In genomic region chr13:28799474-28799873, GRCm38 (mm10) we compare ENCODE assay signal across 21 mouse cellular contexts.
"Had no signal": no experiment of that assay in that cellular context is flagged by ENCODE, and none has a peak within 500 bp of the region (broad histone marks: within the 10 kb centered on the region; RNA-seq: fewer than 3 reads in every experiment).

No protein-coding gene starts in this region.

- ATAC-seq: intestine, embryonic 15.5 days had no signal

- H3K27me3 ChIP-seq: intestine, embryonic 15.5 days; kidney, embryonic 15.5 days; liver, embryonic 13.5 days; neural tube, embryonic 12.5 days; neural tube, embryonic 15.5 days had no signal

- H3K4me3 ChIP-seq: intestine, embryonic 15.5 days; kidney, embryonic 15.5 days; left cerebral cortex, adult 2 months; liver, embryonic 13.5 days; neural tube, embryonic 12.5 days; neural tube, embryonic 15.5 days had no signal

- H3K4me1 ChIP-seq: intestine, embryonic 15.5 days; liver, embryonic 13.5 days had no signal

- H3K36me3 ChIP-seq: intestine, embryonic 15.5 days; kidney, embryonic 15.5 days; liver, embryonic 13.5 days; neural tube, embryonic 12.5 days; neural tube, embryonic 15.5 days had no signal

- H3K9ac ChIP-seq: intestine, embryonic 15.5 days; kidney, embryonic 15.5 days; liver, embryonic 13.5 days; lung, embryonic 14.5 days; neural tube, embryonic 12.5 days; neural tube, embryonic 15.5 days had no signal

- H3K4me2 ChIP-seq: intestine, embryonic 15.5 days; kidney, embryonic 15.5 days; liver, embryonic 13.5 days; lung, embryonic 14.5 days; midbrain, embryonic 11.5 days; neural tube, embryonic 12.5 days; neural tube, embryonic 15.5 days had no signal

- H3K27ac ChIP-seq: intestine, embryonic 15.5 days; kidney, embryonic 15.5 days; left cerebral cortex, adult 2 months; liver, embryonic 13.5 days; neural tube, embryonic 12.5 days; neural tube, embryonic 15.5 days; stomach, postnatal 0 days had no signal

- DNase-seq: kidney, adult 11 months; kidney, adult 8-10 months; kidney, postnatal 10 days; kidney, postnatal 36 days; layer of hippocampus, postnatal 36 days; liver, embryonic 13.5 days; lung, embryonic 14.5 days; lung, postnatal 14 days; right cerebral cortex, adult 18-20 months; right cerebral cortex, postnatal 14 days; right cerebral cortex, postnatal 4 days; thymus, adult 2 months; thymus, postnatal 14 days; thymus, postnatal 4 days had no signal

- H3K9me3 ChIP-seq: intestine, embryonic 15.5 days; kidney, embryonic 15.5 days; liver, embryonic 13.5 days; neural tube, embryonic 12.5 days; neural tube, embryonic 15.5 days had no signal
